Mouse (Mus musculus): ENCODE results near the gene Olfr311. TPM values are rescaled to one million over a fixed set of nuclear protein-coding genes. Genes with fewer than 3 reads are reported as not detected.
"Not testable (repeated sequence)": the region's sequence is repeated elsewhere in the genome, so short reads cannot be mapped to it uniquely, and the experiment has no call there.

The Olfr311 gene
- total RNA-seq (2021) (not detected), polyA plus RNA-seq (2012; rRNA removed) (not detected in 2 replicates)
- long read RNA-seq: 0 reads

- H3K79me2 ChIP-seq (replicated peaks; ENCODE audit: control insufficient read depth, insufficient read depth, low read length); H3K36me3 ChIP-seq (ENCODE audit: control insufficient read depth, insufficient read depth, low read length); H3K27me3 ChIP-seq (ENCODE audit: control insufficient read depth, insufficient read depth, low read length); DNase-seq; H3K27ac ChIP-seq; H3K4me1 ChIP-seq (ENCODE audit: control insufficient read depth, insufficient read depth, low read length); H3K9ac ChIP-seq (ENCODE audit: low read depth, low read length); intact Hi-C loops (cut with DNase I); H3K4me3 ChIP-seq: not testable (repeated sequence)
These were observed at the start of gene Olfr311 for GRCm38 (mm10) chr11:58838951-58839350. Gene Olfr311 (plus strand): TSS chr11:58839251.

GRCm38 (mm10) chr11:58789532-58789931 is 49.5 kb upstream of the Olfr311 start:
- no peaks in the 10 kb centered on the region for H3K36me3 ChIP-seq (ENCODE audit: control insufficient read depth, insufficient read depth, low read length)
- DNase-seq: no peak
- no peaks in the 10 kb centered on the region for H3K4me1 ChIP-seq (ENCODE audit: control insufficient read depth, insufficient read depth, low read length)
- TF ChIP-seq CTCF (IDR thresholded peaks at IDR 0.05): no peak
- TF ChIP-seq EP300 (IDR thresholded peaks at IDR 0.05; ENCODE audit: insufficient read depth, low read depth, low read length): no peak
- no peak for TF ChIP-seq POLR2A (IDR thresholded peaks at IDR 0.05; ENCODE audit: insufficient read depth, low read depth, low read length)
- no peaks in the 10 kb centered on the region for H3K27me3 ChIP-seq (ENCODE audit: control insufficient read depth, insufficient read depth, low read length)
- no peak overlapping the region for H3K27ac ChIP-seq
- H3K79me2 ChIP-seq (replicated peaks; ENCODE audit: control insufficient read depth, insufficient read depth, low read length): no peaks in the 10 kb centered on the region
- no peak overlapping the region for H3K9ac ChIP-seq (ENCODE audit: low read depth, low read length)
- intact Hi-C loops (cut with DNase I): no loop called here
- WGBS: 21% methylated on average over 3 of the region's 3 CpGs
- no peak overlapping the region for H3K4me3 ChIP-seq

DNA sequence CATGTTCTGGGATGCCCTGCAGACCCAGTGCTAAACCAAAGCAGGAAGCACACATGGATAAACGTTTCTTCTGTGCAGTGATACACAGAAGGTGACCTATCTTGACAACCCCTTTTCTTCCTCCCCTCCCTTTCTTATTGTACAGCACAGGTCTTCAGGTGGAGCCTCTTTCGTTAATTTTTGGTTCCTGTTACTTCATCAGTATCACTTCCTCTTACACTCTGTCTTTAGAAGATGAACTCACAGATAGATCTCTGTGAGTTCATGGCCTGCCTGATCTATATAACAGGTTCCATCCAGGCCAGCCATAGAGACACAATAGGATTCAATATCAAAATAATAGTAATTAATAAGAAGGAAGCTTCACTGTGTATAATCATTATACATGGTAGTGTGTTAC is 49.0 kb upstream of the Olfr311 start:
- Histone ChIP-seq H3K4me3 (no peak overlapping the region), H3K27me3 (ENCODE audit: control insufficient read depth, insufficient read depth, low read length) (no peaks in the 10 kb centered on the region), H3K79me2 (replicated peaks; ENCODE audit: control insufficient read depth, insufficient read depth, low read length) (no peaks in the 10 kb centered on the region), H3K27ac (no peak overlapping the region), H3K4me1 (ENCODE audit: control insufficient read depth, insufficient read depth, low read length) (no peaks in the 10 kb centered on the region), H3K9ac (ENCODE audit: low read depth, low read length) (no peak overlapping the region), H3K36me3 (ENCODE audit: control insufficient read depth, insufficient read depth, low read length) (no peaks in the 10 kb centered on the region)
- intact Hi-C loops (cut with DNase I): no loop called here
- DNase-seq: no peak
- TF ChIP-seq EP300 (IDR thresholded peaks at IDR 0.05; ENCODE audit: insufficient read depth, low read depth, low read length) (no peak), CTCF (IDR thresholded peaks at IDR 0.05) (no peak), POLR2A (IDR thresholded peaks at IDR 0.05; ENCODE audit: insufficient read depth, low read depth, low read length) (no peak)
- 34% methylated on average over 2 of the region's 2 CpGs for WGBS

GRCm38 (mm10) chr11:58790646-58791045 is 48.4 kb upstream of the Olfr311 start:
- TF ChIP-seq CTCF (IDR thresholded peaks at IDR 0.05): no peak
- no peak for TF ChIP-seq EP300 (IDR thresholded peaks at IDR 0.05; ENCODE audit: insufficient read depth, low read depth, low read length)
- TF ChIP-seq POLR2A (IDR thresholded peaks at IDR 0.05; ENCODE audit: insufficient read depth, low read depth, low read length): no peak
- Histone ChIP-seq H3K27ac (no peak overlapping the region), H3K36me3 (ENCODE audit: control insufficient read depth, insufficient read depth, low read length) (no peaks in the 10 kb centered on the region), H3K4me3 (no peak overlapping the region), H3K4me1 (ENCODE audit: control insufficient read depth, insufficient read depth, low read length) (no peaks in the 10 kb centered on the region), H3K9ac (ENCODE audit: low read depth, low read length) (no peak overlapping the region), H3K27me3 (ENCODE audit: control insufficient read depth, insufficient read depth, low read length) (no peaks in the 10 kb centered on the region), H3K79me2 (replicated peaks; ENCODE audit: control insufficient read depth, insufficient read depth, low read length) (no peaks in the 10 kb centered on the region)
- 55% methylated on average over 6 of the region's 6 CpGs for WGBS
- no peak for DNase-seq
- intact Hi-C loops (cut with DNase I): no loop called here

- no peaks in the 10 kb centered on the region for H3K4me1 ChIP-seq (ENCODE audit: control insufficient read depth, insufficient read depth, low read length)
- H3K9ac ChIP-seq (ENCODE audit: low read depth, low read length): no peak overlapping the region
- no peak overlapping the region for H3K4me3 ChIP-seq
- H3K27ac ChIP-seq: no peak overlapping the region
- 84% methylated on average over 2 of the region's 2 CpGs for WGBS
- H3K27me3 ChIP-seq (ENCODE audit: control insufficient read depth, insufficient read depth, low read length): no peaks in the 10 kb centered on the region
- TF ChIP-seq EP300 (IDR thresholded peaks at IDR 0.05; ENCODE audit: insufficient read depth, low read depth, low read length) (no peak), POLR2A (IDR thresholded peaks at IDR 0.05; ENCODE audit: insufficient read depth, low read depth, low read length) (no peak), CTCF (IDR thresholded peaks at IDR 0.05) (no peak)
- H3K36me3 ChIP-seq (ENCODE audit: control insufficient read depth, insufficient read depth, low read length): no peaks in the 10 kb centered on the region
- DNase-seq: no peak
- H3K79me2 ChIP-seq (replicated peaks; ENCODE audit: control insufficient read depth, insufficient read depth, low read length): no peaks in the 10 kb centered on the region
- intact Hi-C loops (cut with DNase I): no loop called here
These were observed 43.2 kb upstream of the Olfr311 start for GRCm38 (mm10) chr11:58795856-58796255.

GRCm38 (mm10) chr11:58796850-58797249 is 42.2 kb upstream of the Olfr311 start:
- TF ChIP-seq POLR2A (IDR thresholded peaks at IDR 0.05; ENCODE audit: insufficient read depth, low read depth, low read length) (no peak), CTCF (IDR thresholded peaks at IDR 0.05) (no peak), EP300 (IDR thresholded peaks at IDR 0.05; ENCODE audit: insufficient read depth, low read depth, low read length) (no peak)
- H3K27ac ChIP-seq: no peak overlapping the region
- H3K4me1 ChIP-seq (ENCODE audit: control insufficient read depth, insufficient read depth, low read length): no peaks in the 10 kb centered on the region
- 53% methylated on average over 7 of the region's 7 CpGs for WGBS
- no peak for DNase-seq
- H3K4me3 ChIP-seq: no peak overlapping the region
- H3K36me3 ChIP-seq (ENCODE audit: control insufficient read depth, insufficient read depth, low read length): no peaks in the 10 kb centered on the region
- intact Hi-C loops (cut with DNase I): no loop called here
- H3K9ac ChIP-seq (ENCODE audit: low read depth, low read length): no peak overlapping the region
- no peaks in the 10 kb centered on the region for H3K79me2 ChIP-seq (replicated peaks; ENCODE audit: control insufficient read depth, insufficient read depth, low read length)
- H3K27me3 ChIP-seq (ENCODE audit: control insufficient read depth, insufficient read depth, low read length): no peaks in the 10 kb centered on the region
